Mouse (Mus musculus) testis, adult 2 months (tissue): Measurements from ENCODE around the gene Slc35b2.

Experiments used
- CTCF ChIP-seq: fragments of 200-500 bp; IDR thresholded peaks from 2 replicates; pipeline ENCODE4 v1.5.1; 2012; ENCODE audit warnings: low read depth, mild to moderate bottlenecking, inconsistent platforms, low read length, moderate library complexity; ENCODE audit not compliant: control insufficient read depth, insufficient read depth, insufficient replicate concordance
- POLR2A ChIP-seq: fragments of 200-500 bp; IDR thresholded peaks from 2 replicates; pipeline ENCODE4 v1.6.1; 2012; ENCODE audit warnings: low read depth, mild to moderate bottlenecking, inconsistent platforms, low read length, moderate library complexity; ENCODE audit not compliant: control insufficient read depth

DNA sequence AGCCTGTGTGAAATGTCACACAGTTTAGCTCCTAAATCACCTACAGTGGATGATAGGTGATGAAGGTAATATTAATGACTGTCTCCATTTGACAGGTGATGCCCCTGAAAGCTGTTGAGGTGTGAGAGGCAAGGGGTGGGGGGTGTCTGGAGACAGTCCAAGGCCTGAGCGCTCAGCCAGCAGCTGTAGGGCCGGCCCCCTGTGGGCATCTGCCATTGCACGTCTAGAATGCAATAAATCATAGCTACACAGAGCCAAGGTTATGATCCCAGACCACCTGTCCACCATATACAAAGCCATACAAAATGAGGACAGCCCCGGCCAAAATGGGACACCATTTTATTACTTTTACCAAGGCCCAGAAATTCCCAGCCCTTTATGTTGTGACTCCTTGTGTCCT is 38.7 kb upstream of the Slc35b2 start:
- TF ChIP-seq CTCF (no peak), POLR2A (no peak)
